Mouse (Mus musculus): ENCODE results near the gene Itgb3. TPM values are rescaled to one million over a fixed set of nuclear protein-coding genes. Genes with fewer than 3 reads are reported as not detected.

The Itgb3 gene
- polyA plus RNA-seq, 1 experiment from 2014 or later = 25.3 TPM

GRCm38 (mm10) chr11:104674768-104675167 lies 67.0 kb downstream of the Itgb3 start:
- ATAC-seq = no peak
- in situ Hi-C loops (cut with MboI; ENCODE audit: low pct_unique_long_range_greater_than_20kb) = no loop called here

DNA sequence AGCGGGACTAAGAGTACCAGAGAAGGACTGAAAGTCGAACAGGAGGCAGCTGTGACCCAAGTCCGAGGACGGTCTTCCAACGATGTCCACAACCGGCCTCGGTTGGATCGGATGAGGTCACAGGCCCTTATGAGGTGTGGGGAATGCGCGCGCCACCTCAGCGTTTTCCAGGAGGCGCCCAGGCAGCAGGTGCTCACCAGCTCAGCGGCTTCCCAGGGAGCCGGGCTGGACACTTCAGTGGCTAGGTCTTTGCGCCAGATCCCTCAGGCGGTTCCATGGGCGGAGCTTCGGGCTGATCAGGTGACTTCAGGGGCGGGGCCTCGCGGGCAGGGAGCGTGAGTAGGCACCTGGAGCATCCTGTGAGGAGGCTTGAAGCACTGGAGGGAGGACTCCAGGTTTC lies 77.7 kb downstream of the Itgb3 start, which contains the start of gene Gm11639:
TSS of gene Gm11639 (plus strand) at position 160 of the 400 bp plus-strand sequence.
- in situ Hi-C loops (cut with MboI; ENCODE audit: low pct_unique_long_range_greater_than_20kb) = no loop called here
- no peak for ATAC-seq

More at GRCm38 (mm10) chr11:104674768-104675167, 67.0 kb downstream of the Itgb3 start:
- ChIA-PET CTCF (no interaction called here), POLR2A (no interaction called here)
- TF ChIP-seq CTCF (IDR thresholded peaks at IDR 0.05) = no peak
- H3K27me3 ChIP-seq = no peaks in the 10 kb centered on the region
- no peak for DNase-seq (ENCODE audit: low read depth, low spot score)

DNA sequence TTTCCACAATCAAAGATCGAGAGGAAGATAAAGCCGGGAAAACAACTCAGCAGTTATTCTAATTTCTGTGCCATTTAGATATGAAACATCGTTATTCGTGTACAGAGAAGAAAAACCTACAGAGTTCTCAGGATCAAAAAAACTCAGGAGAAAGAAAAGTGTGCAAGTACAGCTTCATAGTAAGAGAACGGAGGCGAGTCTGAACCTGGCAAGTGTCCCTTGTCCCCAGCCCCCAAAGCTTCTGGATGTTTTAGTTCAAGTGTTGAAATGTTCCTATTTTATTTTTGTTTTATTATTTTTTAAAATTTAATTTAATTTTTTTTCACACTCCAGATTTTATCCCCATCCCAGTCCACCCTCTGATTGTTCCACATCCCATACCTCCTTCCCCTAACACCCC lies 85.4 kb downstream of the Itgb3 start:
- DNase-seq (ENCODE audit: low read depth, low spot score) = no peak
- no peak for TF ChIP-seq CTCF (IDR thresholded peaks at IDR 0.05)
- in situ Hi-C loops (cut with MboI; ENCODE audit: low pct_unique_long_range_greater_than_20kb) = no loop called here
- ATAC-seq = no peak
- no peaks in the 10 kb centered on the region for H3K27me3 ChIP-seq
- CTCF ChIA-PET = interaction anchor here (0.8 to 1.8 kb wide), 2 partner anchors 10 to 13 kb away, joined by 3 read pairs; no protein-coding TSS in a partner anchor
- POLR2A ChIA-PET = no interaction called here

More for the DNA sequence above, 77.7 kb downstream of the Itgb3 start, which contains the start of gene Gm11639:
- no peak for DNase-seq (ENCODE audit: low read depth, low spot score)
- ChIA-PET POLR2A (no interaction called here), CTCF (no interaction called here)
- no peaks in the 10 kb centered on the region for H3K27me3 ChIP-seq
- no peak for TF ChIP-seq CTCF (IDR thresholded peaks at IDR 0.05)

DNA sequence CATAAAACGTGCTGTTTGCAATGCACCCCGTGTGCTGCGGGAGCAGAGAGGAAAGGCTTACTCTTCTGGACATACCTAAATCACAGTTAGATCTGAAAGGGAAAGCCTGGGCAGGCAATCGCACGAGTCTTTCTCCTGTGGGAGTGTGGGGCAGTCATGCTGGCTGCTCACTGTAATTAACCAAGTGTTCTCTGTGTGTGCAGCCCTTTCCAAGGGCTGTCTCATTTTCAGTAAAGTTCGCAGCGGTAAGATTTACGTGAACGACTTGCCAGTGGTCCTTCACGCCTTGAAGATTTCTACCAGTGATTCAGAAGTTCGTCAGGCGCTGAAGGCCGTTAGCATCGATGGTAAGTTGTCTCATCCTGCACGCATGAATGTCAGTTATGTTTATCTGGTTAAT lies 96.3 kb downstream of the Itgb3 start:
- CTCF ChIA-PET = no interaction called here

GRCm38 (mm10) chr11:104707084-104707483 lies 99.3 kb downstream of the Itgb3 start:
- POLR2A ChIA-PET = no interaction called here
- ATAC-seq = no peak
- peak; percentile 47 for TF ChIP-seq CTCF (IDR thresholded peaks at IDR 0.05)
- CTCF ChIA-PET = no interaction called here
- DNase-seq (ENCODE audit: low read depth, low spot score) = no peak
- H3K27me3 ChIP-seq = peaks cover 7% of the 10 kb centered on the region
- in situ Hi-C loops (cut with MboI; ENCODE audit: low pct_unique_long_range_greater_than_20kb) = no loop called here

More for the DNA sequence above, 96.3 kb downstream of the Itgb3 start:
- ATAC-seq = peak; percentile 89
- POLR2A ChIA-PET = interaction anchor here (0.6 kb wide), 1 partner anchor 247 kb away, joined by 3 read pairs; no protein-coding TSS in a partner anchor
- no peak for TF ChIP-seq CTCF (IDR thresholded peaks at IDR 0.05)
- H3K27me3 ChIP-seq = no peaks in the 10 kb centered on the region
- DNase-seq (ENCODE audit: low read depth, low spot score) = peak; percentile 44
- in situ Hi-C loops (cut with MboI; ENCODE audit: low pct_unique_long_range_greater_than_20kb) = no loop called here

Other genes with a start within 250 kb of the Itgb3 start
- 52.2 TPM for gene Kansl1, start 139.1 kb upstream of the Itgb3 start, polyA plus RNA-seq (2021)
- 43.9 TPM for gene Cdc27, start 57.4 kb upstream of the Itgb3 start, polyA plus RNA-seq (2021)
- gene Myl4, start 57.3 kb upstream of the Itgb3 start, polyA plus RNA-seq (2021) = 1.3 TPM
- 0.04 TPM for gene Gm11639, start 77.7 kb downstream of the Itgb3 start, polyA plus RNA-seq (2021)